Mouse (Mus musculus) CH12F3 (cell line): ENCODE data around the gene Rasip1.

ENCODE experiments used
- in situ Hi-C: fragments of 300-500 bp; cut with MboI; formaldehyde crosslinking; loops from 2 replicates; pipeline ENCODE4 v1.14.3; 2020; ENCODE audit warnings: low sequenced_read_pairs

Gene Rasip1

DNA sequence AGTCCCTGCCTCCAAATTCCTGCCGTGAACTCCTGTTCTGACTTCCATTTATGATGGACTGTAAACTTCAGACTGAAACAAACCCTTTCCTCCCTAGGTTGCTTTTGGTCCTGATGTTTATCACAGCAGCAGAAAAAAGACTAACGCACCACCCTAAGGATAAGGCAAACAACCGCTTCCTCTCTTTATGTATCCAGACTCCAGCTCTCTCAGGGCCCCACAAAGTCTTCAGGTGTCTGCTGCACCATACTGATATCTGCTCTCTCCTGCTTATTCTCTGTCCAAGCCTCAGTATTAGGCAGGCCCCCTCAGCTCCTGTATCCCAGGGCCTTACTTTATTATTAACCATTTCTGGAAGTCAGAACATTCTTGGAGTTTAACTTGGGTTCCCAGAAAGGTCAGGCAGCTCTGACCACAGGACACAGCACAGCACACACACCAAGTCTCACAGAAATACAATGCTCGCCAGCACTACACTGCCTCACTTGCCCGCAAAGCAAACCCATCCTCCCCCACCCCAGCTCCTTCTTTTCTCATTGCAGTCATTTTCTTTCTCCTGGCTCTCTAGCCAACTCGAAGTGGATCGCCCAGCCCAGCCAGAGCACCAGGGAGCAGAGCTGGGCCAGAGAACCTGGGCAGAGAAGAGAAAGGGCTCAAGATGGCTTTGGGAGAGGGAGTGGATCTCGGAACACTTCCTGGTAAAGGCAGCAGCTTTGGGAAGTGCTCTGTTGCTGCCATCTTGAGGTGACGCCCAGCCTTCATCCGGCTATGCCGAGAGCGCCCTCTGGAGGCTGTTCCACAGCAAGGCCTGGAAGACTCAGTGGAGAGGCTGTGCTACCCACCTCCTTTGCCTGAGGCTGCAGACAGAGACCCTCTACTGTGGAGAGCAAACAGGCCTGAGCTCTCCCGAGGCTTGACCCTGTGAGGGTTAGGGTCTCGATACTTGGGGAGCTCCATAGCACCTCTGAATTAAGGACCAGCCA lies 55.1 kb downstream of the Rasip1 start:
- in situ Hi-C loops, result loop anchor here (10.0 kb wide), 1 partner anchor 88 kb away; no protein-coding TSS in a partner anchor

DNA sequence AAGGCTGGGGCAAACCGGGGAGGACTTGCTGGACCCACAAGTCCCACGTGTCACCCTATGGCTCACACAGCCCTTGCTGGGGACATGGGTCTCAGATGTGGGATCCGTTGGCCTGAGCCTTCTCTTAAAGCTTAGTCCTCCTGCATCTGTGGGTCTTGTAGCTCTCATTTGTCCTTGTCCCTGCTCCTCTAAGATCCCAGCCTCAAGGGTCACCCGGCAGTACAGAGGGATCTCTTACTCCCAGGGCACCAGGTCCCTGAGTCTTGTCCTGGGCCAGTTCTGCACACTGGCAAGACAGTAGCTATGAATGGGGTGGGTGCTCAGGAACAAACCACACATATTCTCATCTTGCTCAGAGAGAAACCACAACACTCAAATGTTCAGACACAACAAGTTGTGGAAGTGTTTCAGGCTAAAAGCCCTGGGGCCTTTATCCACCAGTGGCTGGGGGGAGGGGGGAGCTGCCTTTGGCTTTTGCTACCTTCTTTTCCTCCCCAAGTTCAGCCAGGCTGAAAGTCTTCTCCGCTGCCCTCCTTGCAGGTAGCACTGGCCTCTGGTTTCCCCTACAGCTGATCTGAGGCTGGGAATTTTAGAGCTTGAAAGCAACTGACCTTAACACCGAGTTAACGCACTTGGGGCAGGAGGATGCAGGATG lies 56.2 kb downstream of the Rasip1 start, which contains the start of gene Ntn5:
Gene Ntn5 (plus strand): TSS at position 627 of the 655 bp plus-strand sequence.
- in situ Hi-C loops, result loop anchor here (10.0 kb wide), 1 partner anchor 89 kb away; no protein-coding TSS in a partner anchor

DNA sequence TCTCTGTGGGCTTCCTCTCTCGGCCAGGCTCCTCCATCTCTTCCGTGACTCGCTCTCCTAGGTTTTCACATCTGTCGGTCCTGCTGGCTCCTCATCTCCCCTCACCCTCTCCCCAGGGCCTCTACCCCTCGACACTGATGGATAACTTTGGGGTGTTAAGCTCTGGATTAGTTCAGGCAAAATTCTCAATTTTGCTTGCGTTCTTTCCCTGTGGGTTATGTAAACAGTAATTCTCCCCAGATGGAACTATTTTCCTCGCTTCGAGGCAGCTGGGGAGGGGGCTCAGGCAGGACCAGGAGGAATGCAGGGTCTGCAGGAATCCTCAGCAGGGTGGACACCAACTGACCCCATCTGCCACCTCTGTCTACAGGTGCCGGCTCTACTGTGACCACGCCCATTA lies 58.5 kb downstream of the Rasip1 start:
- in situ Hi-C loops, result loop anchor here (10.0 kb wide), 1 partner anchor 91 kb away; no protein-coding TSS in a partner anchor

DNA sequence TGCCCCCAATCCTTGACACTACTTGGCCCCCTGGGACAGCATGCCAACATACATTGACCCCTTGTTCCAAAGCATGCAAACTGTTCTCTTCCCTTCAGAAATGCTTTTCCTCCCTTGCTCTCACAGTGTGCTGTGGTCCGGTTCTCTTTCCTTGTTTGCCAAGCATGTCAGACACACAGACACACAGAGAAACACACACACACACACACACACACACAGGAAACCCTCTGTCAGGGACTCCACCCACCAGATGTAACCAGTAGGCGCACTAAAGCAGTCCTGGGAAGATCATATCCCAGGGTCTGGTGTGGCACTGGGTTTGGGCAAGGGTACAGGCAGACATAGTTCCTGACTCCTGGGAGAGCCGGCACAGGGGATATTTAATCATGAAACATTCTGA lies 59.6 kb downstream of the Rasip1 start:
- in situ Hi-C loops, result loop anchor here (10.0 kb wide), 1 partner anchor 92 kb away; no protein-coding TSS in a partner anchor
